Mouse (Mus musculus): ENCODE results near the gene 2410137M14Rik. TPM values are rescaled to one million over a fixed set of nuclear protein-coding genes. Genes with fewer than 3 reads are reported as not detected.
"Not testable (repeated sequence)": the region's sequence is repeated elsewhere in the genome, so short reads cannot be mapped to it uniquely, and the experiment has no call there.

2410137M14Rik gene
- polyA plus RNA-seq, 1 experiment from 2014 or later: 0.57 TPM

DNA sequence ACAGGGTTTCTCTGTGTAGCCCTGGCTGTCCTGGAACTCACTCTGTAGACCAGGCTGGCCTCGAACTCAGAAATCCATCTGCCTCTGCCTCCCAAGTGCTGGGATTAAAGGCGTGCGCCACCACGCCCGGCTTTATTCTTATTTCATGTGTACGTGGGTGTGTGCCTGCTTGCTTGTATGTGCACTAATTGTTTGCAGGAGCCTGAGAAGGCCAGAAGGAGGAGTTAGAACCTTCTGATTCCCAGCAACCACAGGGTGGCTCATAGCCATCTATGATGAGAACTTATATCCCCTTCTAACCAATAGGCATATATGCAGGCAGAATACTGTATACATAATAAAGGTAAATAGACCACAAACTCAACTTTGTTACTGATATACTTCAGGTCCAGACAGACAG lies 9.6 kb upstream of the 2410137M14Rik start:
- H3K4me1 ChIP-seq (replicated peaks); H3K4me3 ChIP-seq (replicated peaks); H3K4me2 ChIP-seq (replicated peaks); H3K27ac ChIP-seq; H3K9ac ChIP-seq (replicated peaks); H3K36me3 ChIP-seq; H3K9me3 ChIP-seq; ATAC-seq: not testable (repeated sequence)
- 93% methylated on average over 6 of the region's 6 CpGs for WGBS
- H3K27me3 ChIP-seq: peaks cover 31% of the 10 kb centered on the region

DNA sequence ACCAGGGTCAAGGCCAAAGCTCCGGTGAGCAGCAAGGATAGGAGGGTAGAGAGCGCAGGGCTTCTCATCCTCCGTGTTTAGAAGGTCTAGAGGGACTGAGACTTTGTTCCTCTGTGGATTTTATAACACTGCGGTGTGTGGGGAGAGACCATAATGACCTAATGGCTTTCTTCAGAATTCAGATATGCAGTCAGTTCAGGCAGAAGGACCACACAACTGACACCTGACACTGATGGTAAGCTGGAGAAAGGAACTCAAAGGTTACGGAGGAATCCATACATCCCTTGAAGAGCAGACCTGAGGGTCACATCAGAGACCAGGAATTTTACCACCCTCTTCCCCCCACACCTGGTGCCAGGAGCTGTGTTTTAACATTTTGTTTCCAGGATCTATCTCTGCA lies 8.4 kb upstream of the 2410137M14Rik start, which contains the start of gene H2-M5:
Gene H2-M5, minus strand, starts transcription at position 101 of the 400 bp plus-strand sequence.
- H3K4me1 ChIP-seq (replicated peaks): no peaks in the 10 kb centered on the region; the same call in 1 of the 2 replicates
- no peak within 1 kb of the TSS for H3K9ac ChIP-seq (replicated peaks)
- H3K27me3 ChIP-seq: peaks cover 31% of the 10 kb centered on the region
- WGBS: 21% methylated on average over 5 of the region's 5 CpGs
- H3K9me3 ChIP-seq: no peaks in the 10 kb centered on the region
- no peak for ATAC-seq
- no peak within 1 kb of the TSS for H3K27ac ChIP-seq
- H3K4me2 ChIP-seq (replicated peaks): 0 out of 2 replicates have a peak within 1 kb of the TSS, but pooled peaks have one; percentile 23
- H3K36me3 ChIP-seq: no peaks in the 10 kb centered on the region
- H3K4me3 ChIP-seq (replicated peaks): no peak within 1 kb of the TSS

GRCm38 (mm10) chr17:36988475-36988874 lies 7.4 kb upstream of the 2410137M14Rik start:
- H3K4me3 ChIP-seq (replicated peaks): no peak overlapping the region
- H3K36me3 ChIP-seq: no peaks in the 10 kb centered on the region
- H3K4me2 ChIP-seq (replicated peaks): 0 out of 2 replicates have a peak overlapping the region, but pooled peaks have one; percentile 23
- no peaks in the 10 kb centered on the region; the same call in 1 of the 2 replicates for H3K4me1 ChIP-seq (replicated peaks)
- WGBS: 6% methylated on average over 24 of the region's 24 CpGs
- H3K27ac ChIP-seq: no peak overlapping the region
- no peak for ATAC-seq
- no peak overlapping the region for H3K9ac ChIP-seq (replicated peaks)
- no peaks in the 10 kb centered on the region for H3K9me3 ChIP-seq
- peaks cover 31% of the 10 kb centered on the region for H3K27me3 ChIP-seq

DNA sequence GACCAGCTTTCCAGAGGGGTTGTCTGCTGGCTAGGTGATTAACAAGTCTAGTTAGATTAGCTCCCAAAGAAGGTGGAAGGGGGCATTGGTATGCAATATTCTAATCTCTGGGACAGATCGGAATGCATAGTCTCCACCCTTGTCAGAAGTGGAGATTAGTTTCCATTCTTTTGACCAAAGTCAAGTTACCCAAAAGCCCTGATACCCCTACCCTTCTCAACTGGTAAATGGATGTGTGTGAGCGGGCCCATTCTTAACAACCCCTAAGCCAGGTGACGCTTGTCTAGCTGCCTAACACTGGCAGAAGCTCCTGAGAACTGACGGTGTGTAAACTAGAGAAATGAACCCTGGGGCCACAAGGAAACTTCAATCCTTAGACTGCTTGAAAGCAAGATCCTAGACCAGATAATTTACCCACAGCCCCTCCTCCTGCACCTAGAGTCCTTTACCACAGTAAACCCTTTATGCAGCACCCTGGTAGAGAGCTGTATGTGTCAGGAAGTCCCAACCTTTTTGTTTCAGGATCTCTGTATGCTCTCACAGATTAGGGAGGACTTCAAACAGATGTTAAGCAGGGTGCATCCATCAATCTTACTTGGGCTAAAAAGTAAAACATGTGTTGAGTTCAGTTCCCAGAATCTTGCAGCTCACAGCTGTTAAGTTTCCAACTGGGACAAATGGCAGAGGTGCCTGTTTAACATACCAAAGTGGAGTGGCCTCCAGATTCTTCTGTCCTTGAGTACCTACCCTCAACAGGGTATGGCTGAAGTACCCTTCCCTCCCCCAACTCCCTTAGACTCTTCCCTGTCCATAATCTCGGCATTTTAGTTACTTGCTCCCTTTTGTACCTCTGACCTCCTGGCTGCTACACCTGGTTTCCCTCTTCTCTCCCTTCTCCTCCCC lies 1.5 kb upstream of the 2410137M14Rik start:
- peaks cover 23% of the 10 kb centered on the region for H3K27me3 ChIP-seq
- peaks cover 13% of the 10 kb centered on the region; the same call in 1 of the 2 replicates for H3K4me1 ChIP-seq (replicated peaks)
- 27% methylated on average over 5 of the region's 5 CpGs for WGBS
- no peak overlapping the region for H3K4me2 ChIP-seq (replicated peaks)
- H3K27ac ChIP-seq: no peak overlapping the region
- H3K9ac ChIP-seq (replicated peaks): no peak overlapping the region
- no peak overlapping the region for H3K4me3 ChIP-seq (replicated peaks)
- no peaks in the 10 kb centered on the region for H3K36me3 ChIP-seq
- no peaks in the 10 kb centered on the region for H3K9me3 ChIP-seq
- ATAC-seq: no peak

GRCm38 (mm10) chr17:36981845-36982244 lies 808 bp upstream of the 2410137M14Rik start:
- no peak overlapping the region for H3K27ac ChIP-seq

DNA sequence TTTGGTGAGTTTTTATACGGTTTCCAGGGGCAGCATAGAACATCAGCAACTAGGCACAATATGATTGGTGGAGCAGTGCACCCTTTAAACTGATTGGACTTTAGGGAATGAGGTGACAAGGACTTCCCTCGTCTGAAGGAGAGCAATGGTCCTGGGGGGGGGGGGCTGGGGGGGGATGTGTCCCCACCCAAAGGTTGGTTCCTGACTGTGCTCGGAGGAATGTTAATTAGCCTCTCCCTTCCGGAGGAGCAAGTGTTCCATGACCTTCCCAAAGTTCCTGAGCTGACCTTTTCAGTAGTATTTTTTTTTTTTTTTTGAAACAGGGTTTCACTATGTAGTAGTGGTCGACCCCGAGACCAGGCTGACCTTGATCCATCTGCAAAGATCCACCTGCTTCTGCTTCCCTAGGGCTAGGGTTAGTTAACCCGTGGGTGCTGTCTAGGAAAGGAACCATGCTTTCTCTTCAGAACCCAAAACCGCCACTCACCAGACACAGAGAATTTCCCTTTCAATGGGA lies 7.7 kb downstream of the 2410137M14Rik start:
- no peak overlapping the region for H3K4me2 ChIP-seq (replicated peaks)
- no peaks in the 10 kb centered on the region for H3K27me3 ChIP-seq
- WGBS: 80% methylated on average over 8 of the region's 8 CpGs

More at GRCm38 (mm10) chr17:36981845-36982244, 808 bp upstream of the 2410137M14Rik start:
- H3K9ac ChIP-seq (replicated peaks): no peak overlapping the region
- no peak for ATAC-seq
- H3K4me1 ChIP-seq (replicated peaks): peaks cover 13% of the 10 kb centered on the region; the same call in 1 of the 2 replicates
- peaks cover 19% of the 10 kb centered on the region for H3K27me3 ChIP-seq
- no peaks in the 10 kb centered on the region for H3K36me3 ChIP-seq
- H3K4me3 ChIP-seq (replicated peaks): no peak overlapping the region
- H3K4me2 ChIP-seq (replicated peaks): no peak overlapping the region
- WGBS: 3% methylated on average over 4 of the region's 4 CpGs
- no peaks in the 10 kb centered on the region for H3K9me3 ChIP-seq

GRCm38 (mm10) chr17:36972791-36973190 lies 8.2 kb downstream of the 2410137M14Rik start:
- Histone ChIP-seq H3K4me1 (replicated peaks) (no peaks in the 10 kb centered on the region), H3K9me3 (no peaks in the 10 kb centered on the region), H3K4me2 (replicated peaks) (no peak overlapping the region), H3K9ac (replicated peaks) (no peak overlapping the region), H3K27ac (no peak overlapping the region), H3K36me3 (no peaks in the 10 kb centered on the region), H3K4me3 (replicated peaks) (no peak overlapping the region), H3K27me3 (no peaks in the 10 kb centered on the region)
- no peak for ATAC-seq
- 86% methylated on average over 3 of the region's 3 CpGs for WGBS

More for the DNA sequence above, 7.7 kb downstream of the 2410137M14Rik start:
- Histone ChIP-seq H3K36me3 (no peaks in the 10 kb centered on the region), H3K9me3 (no peaks in the 10 kb centered on the region), H3K9ac (replicated peaks) (no peak overlapping the region), H3K4me1 (replicated peaks) (no peaks in the 10 kb centered on the region), H3K27ac (no peak overlapping the region), H3K4me3 (replicated peaks) (no peak overlapping the region)
- ATAC-seq: no peak

- Histone ChIP-seq H3K4me1 (replicated peaks) (no peaks in the 10 kb centered on the region), H3K9me3 (no peaks in the 10 kb centered on the region), H3K27me3 (no peaks in the 10 kb centered on the region), H3K9ac (replicated peaks) (no peak overlapping the region), H3K27ac (no peak overlapping the region), H3K36me3 (no peaks in the 10 kb centered on the region), H3K4me2 (replicated peaks) (no peak overlapping the region), H3K4me3 (replicated peaks) (no peak overlapping the region)
- ATAC-seq: no peak
- WGBS: 94% methylated on average over 6 of the region's 6 CpGs
Observed at GRCm38 (mm10) chr17:36971172-36971850, 9.7 kb downstream of the 2410137M14Rik start.

GRCm38 (mm10) chr17:36970316-36970890 lies 10.6 kb downstream of the 2410137M14Rik start:
- no peak for ATAC-seq
- no peaks in the 10 kb centered on the region for H3K4me1 ChIP-seq (replicated peaks)
- 85% methylated on average over 14 of the region's 14 CpGs for WGBS

GRCm38 (mm10) chr17:36966875-36967274 lies 14.2 kb downstream of the 2410137M14Rik start:
- WGBS: 87% methylated on average over 1 of the region's 1 CpGs
- no peak overlapping the region for H3K4me2 ChIP-seq (replicated peaks)
- no peak overlapping the region for H3K27ac ChIP-seq
- no peaks in the 10 kb centered on the region for H3K4me1 ChIP-seq (replicated peaks)
- H3K36me3 ChIP-seq: no peaks in the 10 kb centered on the region
- H3K4me3 ChIP-seq (replicated peaks): no peak overlapping the region
- ATAC-seq: no peak
- H3K9me3 ChIP-seq: no peaks in the 10 kb centered on the region
- no peak overlapping the region for H3K9ac ChIP-seq (replicated peaks)
- H3K27me3 ChIP-seq: no peaks in the 10 kb centered on the region

More at GRCm38 (mm10) chr17:36970316-36970890, 10.6 kb downstream of the 2410137M14Rik start:
- H3K4me3 ChIP-seq (replicated peaks): no peak overlapping the region
- H3K36me3 ChIP-seq: no peaks in the 10 kb centered on the region
- no peaks in the 10 kb centered on the region for H3K27me3 ChIP-seq
- H3K4me2 ChIP-seq (replicated peaks): no peak overlapping the region
- H3K9me3 ChIP-seq: no peaks in the 10 kb centered on the region
- no peak overlapping the region for H3K9ac ChIP-seq (replicated peaks)
- no peak overlapping the region for H3K27ac ChIP-seq

GRCm38 (mm10) chr17:36961125-36961524 lies 19.9 kb downstream of the 2410137M14Rik start:
- Histone ChIP-seq H3K4me1 (replicated peaks) (peaks cover 18% of the 10 kb centered on the region), H3K36me3 (peaks cover 5% of the 10 kb centered on the region; the same call in 1 of the 2 replicates), H3K9ac (replicated peaks) (no peak overlapping the region), H3K4me2 (replicated peaks) (no peak overlapping the region), H3K9me3 (no peaks in the 10 kb centered on the region), H3K27me3 (no peaks in the 10 kb centered on the region), H3K4me3 (replicated peaks) (no peak overlapping the region), H3K27ac (no peak overlapping the region)
- 93% methylated on average over 1 of the region's 1 CpGs for WGBS
- no peak for ATAC-seq

Measured in midbrain, embryonic 13.5 days (tissue).